Mouse (Mus musculus): ENCODE results near the gene Alkbh6. TPM values are rescaled to one million over a fixed set of nuclear protein-coding genes. Genes with fewer than 3 reads are reported as not detected.

Alkbh6 gene
- polyA plus RNA-seq, 1 experiment: 23.3 TPM

DNA sequence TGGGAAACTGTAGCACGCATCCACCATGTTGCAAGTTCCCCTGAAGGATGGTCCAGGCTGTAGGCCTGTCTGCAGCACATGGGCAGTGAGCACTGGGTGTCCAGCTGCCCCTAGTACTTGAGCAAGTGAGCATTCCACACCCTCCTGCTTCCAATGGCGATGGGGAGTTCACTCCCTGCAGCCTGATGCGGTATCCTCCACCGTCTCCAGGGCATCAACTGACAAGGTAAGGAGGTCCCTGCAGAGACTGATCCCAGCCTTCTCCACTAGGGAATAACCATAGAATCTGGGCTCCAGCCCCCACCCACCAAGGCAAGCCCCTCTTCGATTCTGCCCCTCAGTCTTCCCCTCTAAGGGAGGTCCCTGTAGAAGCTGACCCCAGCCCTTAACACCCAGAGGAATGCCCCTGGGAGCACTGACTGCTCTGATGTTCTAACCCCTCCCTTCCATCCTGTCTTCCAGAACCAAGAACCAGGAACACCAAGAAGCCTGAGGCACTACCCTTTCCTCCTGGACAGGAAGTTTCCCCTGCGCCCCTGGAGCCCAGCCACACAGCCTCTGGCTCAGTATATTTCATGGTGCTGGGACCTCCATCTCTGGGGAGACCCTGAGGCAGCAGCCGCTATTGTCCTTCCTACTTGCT, 19.3 kb upstream of the Alkbh6 start:
- WGBS: 81% methylated on average over 7 of the region's 7 CpGs
- Histone ChIP-seq H3K4me1 (ENCODE audit: control insufficient read depth, insufficient read depth, low read length) (no peaks in the 10 kb centered on the region), H3K27ac (ENCODE audit: control insufficient read depth, insufficient read depth, low read depth, low read length, poor library complexity) (no peak overlapping the region), H3K4me3 (replicated peaks; ENCODE audit: control insufficient read depth, low read depth, low read length) (no peak overlapping the region)
- no peak for TF ChIP-seq POLR2A (IDR thresholded peaks at IDR 0.05; ENCODE audit: borderline replicate concordance, control insufficient read depth, low read depth, low read length)
- TF ChIP-seq CTCF (IDR thresholded peaks at IDR 0.05; ENCODE audit: control insufficient read depth, insufficient read depth, low read length): no peak

DNA sequence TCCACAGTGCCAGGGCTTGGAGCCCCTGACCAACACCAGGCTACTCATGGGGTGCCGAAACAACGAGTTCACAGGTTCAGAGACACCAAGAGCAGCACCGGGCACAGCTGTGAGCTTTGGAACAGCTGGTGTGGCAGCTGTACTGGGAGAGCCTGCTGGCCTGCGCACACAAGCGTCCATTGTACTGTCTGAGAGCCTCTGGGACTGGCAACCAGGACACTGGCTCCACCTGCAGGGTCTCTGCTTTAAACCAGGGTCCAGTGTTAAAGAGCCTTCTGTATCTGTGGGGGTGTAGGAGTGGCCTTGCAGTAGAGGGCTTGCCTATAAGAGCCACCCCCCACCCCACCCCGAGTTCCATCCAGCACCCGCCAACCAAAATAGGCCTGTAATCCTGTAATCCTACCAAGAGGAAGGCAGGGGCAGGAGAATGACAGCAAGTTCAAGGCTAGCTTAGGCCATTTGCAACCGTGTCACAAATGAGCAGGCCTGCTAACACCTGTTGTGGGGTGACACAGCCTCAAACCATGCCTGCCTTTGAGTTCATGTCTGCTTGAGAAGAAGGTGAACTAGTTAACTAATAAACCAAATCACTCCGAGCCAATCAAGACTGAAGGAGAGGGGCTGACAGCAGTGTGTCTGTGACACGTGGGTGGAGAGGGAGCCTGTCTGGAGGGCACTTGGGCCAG, 18.7 kb upstream of the Alkbh6 start:
- no peak overlapping the region for H3K27ac ChIP-seq (ENCODE audit: control insufficient read depth, insufficient read depth, low read depth, low read length, poor library complexity)
- WGBS: 77% methylated on average over 10 of the region's 10 CpGs
- H3K4me3 ChIP-seq (replicated peaks; ENCODE audit: control insufficient read depth, low read depth, low read length): no peak overlapping the region
- H3K4me1 ChIP-seq (ENCODE audit: control insufficient read depth, insufficient read depth, low read length): no peaks in the 10 kb centered on the region
- no peak for TF ChIP-seq POLR2A (IDR thresholded peaks at IDR 0.05; ENCODE audit: borderline replicate concordance, control insufficient read depth, low read depth, low read length)
- TF ChIP-seq CTCF (IDR thresholded peaks at IDR 0.05; ENCODE audit: control insufficient read depth, insufficient read depth, low read length): no peak

DNA sequence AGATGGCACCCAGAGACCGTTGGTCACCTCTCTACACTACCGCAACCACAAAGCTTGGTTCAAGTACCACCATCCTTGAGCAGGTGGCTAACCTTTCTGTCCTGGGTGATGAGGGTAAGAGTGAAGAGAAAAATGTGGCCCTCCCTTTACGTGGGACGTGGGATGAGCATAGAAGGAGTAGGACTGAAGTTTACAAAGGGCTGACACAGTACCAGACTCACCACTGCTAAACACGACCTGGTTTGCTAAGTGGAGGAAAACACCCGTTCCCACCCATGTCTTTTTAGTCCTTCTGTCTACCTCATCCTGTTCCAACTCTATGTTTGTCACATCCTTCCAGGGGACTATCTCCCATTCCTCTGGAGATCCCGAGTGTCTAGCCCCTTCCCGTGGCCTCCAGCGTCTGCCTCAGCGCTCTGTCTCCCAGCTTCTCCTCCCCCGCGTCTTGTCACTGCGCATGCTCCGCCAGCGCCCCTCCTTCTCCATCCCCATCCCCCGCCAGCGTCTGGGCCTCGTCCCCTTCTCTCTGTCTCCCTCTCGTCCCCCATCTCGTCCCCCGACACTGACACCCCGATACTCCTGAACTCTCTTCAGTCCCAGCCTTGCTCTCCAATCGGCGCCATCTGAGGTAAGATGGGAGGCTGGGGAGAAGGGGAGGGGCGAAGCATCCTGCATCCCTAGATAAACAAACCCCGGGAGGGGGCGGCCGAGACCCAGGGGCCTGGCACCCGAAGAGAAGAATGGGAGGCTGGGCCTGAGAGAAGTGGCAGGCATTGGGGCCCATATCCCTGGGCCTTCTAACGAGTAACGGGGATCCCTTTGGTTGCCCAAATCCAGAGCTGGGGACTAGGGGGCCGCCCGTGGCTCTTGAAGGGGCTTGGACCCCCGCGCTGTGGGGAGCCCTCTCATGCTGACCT, 17.0 kb upstream of the Alkbh6 start, which contains the start of gene Clip3:
TSS of gene Clip3 (plus strand) at position 514 of the 917 bp plus-strand sequence.
- H3K4me3 ChIP-seq (replicated peaks; ENCODE audit: control insufficient read depth, low read depth, low read length): no peak within 1 kb of the TSS
- H3K4me1 ChIP-seq (ENCODE audit: control insufficient read depth, insufficient read depth, low read length): no peaks in the 10 kb centered on the region
- no peak within 1 kb of the TSS for H3K27ac ChIP-seq (ENCODE audit: control insufficient read depth, insufficient read depth, low read depth, low read length, poor library complexity)
- TF ChIP-seq CTCF (IDR thresholded peaks at IDR 0.05; ENCODE audit: control insufficient read depth, insufficient read depth, low read length) (no peak), POLR2A (IDR thresholded peaks at IDR 0.05; ENCODE audit: borderline replicate concordance, control insufficient read depth, low read depth, low read length) (no peak)
- 13% methylated on average over 35 of the region's 35 CpGs for WGBS

DNA sequence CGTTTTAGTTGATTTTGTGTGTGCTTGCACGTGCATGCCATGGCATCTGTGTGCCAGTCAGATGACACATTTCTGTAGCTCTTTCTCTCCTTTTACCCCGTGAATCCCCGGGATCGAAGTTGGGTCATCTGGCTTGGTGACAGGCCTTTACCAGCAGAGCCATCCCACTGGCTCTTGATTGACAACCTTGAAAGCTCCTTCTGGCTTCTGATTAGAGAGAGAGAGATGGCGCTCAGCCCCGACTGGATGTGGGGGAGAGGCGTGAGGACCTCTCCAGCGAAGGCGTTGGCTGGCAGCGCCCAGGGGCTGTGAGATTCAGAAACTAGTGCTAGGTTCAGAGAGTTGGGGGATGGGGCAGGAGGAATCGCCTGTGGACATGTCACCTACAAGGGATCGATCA, 14.7 kb upstream of the Alkbh6 start:
- 82% methylated on average over 13 of the region's 13 CpGs for WGBS
- Histone ChIP-seq H3K27ac (ENCODE audit: control insufficient read depth, insufficient read depth, low read depth, low read length, poor library complexity) (no peak overlapping the region), H3K4me3 (replicated peaks; ENCODE audit: control insufficient read depth, low read depth, low read length) (no peak overlapping the region), H3K4me1 (ENCODE audit: control insufficient read depth, insufficient read depth, low read length) (no peaks in the 10 kb centered on the region)
- no peak for TF ChIP-seq CTCF (IDR thresholded peaks at IDR 0.05; ENCODE audit: control insufficient read depth, insufficient read depth, low read length)

DNA sequence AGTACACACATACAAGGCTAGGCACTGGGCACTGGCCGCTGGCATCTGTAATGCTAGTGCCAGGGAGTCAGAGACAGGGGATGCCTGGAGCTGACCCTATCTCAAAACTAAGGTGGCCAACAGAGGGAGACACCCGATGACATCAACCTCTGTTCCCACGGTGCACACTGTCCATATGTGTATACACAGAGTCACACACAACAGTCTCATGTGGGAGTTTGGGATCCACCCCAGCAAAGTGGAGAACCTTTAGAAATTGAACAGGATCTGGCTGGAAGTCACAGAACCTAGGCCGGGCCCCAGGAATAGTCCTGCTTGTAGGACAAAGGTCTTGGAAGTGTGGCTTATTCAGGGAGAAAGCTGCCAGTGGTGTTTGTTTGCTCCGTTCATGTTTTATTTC, 14.2 kb upstream of the Alkbh6 start:
- 79% methylated on average over 5 of the region's 5 CpGs for WGBS
- Histone ChIP-seq H3K4me3 (replicated peaks; ENCODE audit: control insufficient read depth, low read depth, low read length) (no peak overlapping the region), H3K27ac (ENCODE audit: control insufficient read depth, insufficient read depth, low read depth, low read length, poor library complexity) (no peak overlapping the region), H3K4me1 (ENCODE audit: control insufficient read depth, insufficient read depth, low read length) (no peaks in the 10 kb centered on the region)
- TF ChIP-seq CTCF (IDR thresholded peaks at IDR 0.05; ENCODE audit: control insufficient read depth, insufficient read depth, low read length) (no peak), POLR2A (IDR thresholded peaks at IDR 0.05; ENCODE audit: borderline replicate concordance, control insufficient read depth, low read depth, low read length) (no peak)

DNA sequence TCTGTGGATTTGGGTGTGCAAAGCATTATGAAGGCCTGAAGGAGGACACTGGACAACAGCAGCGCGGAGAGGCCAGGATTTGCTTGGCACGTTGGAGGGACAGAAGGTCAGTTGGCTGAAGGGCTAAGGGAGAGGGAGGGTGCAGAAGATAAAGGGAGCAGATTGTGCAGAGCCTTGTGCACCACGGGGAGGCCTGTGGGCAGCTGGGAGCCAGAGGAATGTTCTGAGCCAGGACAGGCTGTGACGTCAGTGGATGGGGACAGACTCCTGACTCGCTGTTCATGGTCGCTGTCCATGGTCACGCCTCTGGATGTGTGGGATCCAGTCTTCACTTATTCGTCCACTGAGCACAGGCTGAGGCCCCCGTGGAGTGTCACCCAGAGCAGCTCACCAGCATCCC, 13.4 kb upstream of the Alkbh6 start:
- no peak overlapping the region for H3K4me3 ChIP-seq (replicated peaks; ENCODE audit: control insufficient read depth, low read depth, low read length)
- TF ChIP-seq POLR2A (IDR thresholded peaks at IDR 0.05; ENCODE audit: borderline replicate concordance, control insufficient read depth, low read depth, low read length) (no peak), CTCF (IDR thresholded peaks at IDR 0.05; ENCODE audit: control insufficient read depth, insufficient read depth, low read length) (no peak)
- 79% methylated on average over 10 of the region's 10 CpGs for WGBS
- no peak overlapping the region for H3K27ac ChIP-seq (ENCODE audit: control insufficient read depth, insufficient read depth, low read depth, low read length, poor library complexity)
- H3K4me1 ChIP-seq (ENCODE audit: control insufficient read depth, insufficient read depth, low read length): no peaks in the 10 kb centered on the region

DNA sequence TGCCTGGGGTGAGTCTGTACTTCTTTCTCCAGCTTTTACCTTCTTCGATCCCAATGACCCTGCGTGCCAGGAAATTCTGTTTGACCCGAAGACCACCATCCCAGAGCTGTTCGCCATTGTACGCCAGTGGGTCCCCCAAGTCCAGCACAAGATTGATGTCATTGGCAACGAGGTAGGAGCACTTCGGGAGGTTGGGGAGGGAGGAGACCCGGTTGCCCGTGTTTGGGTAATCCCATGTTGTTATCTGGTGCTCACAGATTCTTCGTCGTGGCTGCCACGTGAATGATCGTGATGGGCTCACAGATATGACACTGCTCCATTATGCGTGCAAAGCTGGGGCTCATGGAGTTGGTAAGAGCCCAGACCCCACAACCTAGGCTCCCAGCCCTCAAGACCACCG, 11.7 kb upstream of the Alkbh6 start:
- no peak overlapping the region for H3K27ac ChIP-seq (ENCODE audit: control insufficient read depth, insufficient read depth, low read depth, low read length, poor library complexity)
- WGBS: 80% methylated on average over 15 of the region's 15 CpGs
- no peak for TF ChIP-seq CTCF (IDR thresholded peaks at IDR 0.05; ENCODE audit: control insufficient read depth, insufficient read depth, low read length)
- TF ChIP-seq POLR2A (IDR thresholded peaks at IDR 0.05; ENCODE audit: borderline replicate concordance, control insufficient read depth, low read depth, low read length): no peak
- no peaks in the 10 kb centered on the region for H3K4me1 ChIP-seq (ENCODE audit: control insufficient read depth, insufficient read depth, low read length)
- no peak overlapping the region for H3K4me3 ChIP-seq (replicated peaks; ENCODE audit: control insufficient read depth, low read depth, low read length)

DNA sequence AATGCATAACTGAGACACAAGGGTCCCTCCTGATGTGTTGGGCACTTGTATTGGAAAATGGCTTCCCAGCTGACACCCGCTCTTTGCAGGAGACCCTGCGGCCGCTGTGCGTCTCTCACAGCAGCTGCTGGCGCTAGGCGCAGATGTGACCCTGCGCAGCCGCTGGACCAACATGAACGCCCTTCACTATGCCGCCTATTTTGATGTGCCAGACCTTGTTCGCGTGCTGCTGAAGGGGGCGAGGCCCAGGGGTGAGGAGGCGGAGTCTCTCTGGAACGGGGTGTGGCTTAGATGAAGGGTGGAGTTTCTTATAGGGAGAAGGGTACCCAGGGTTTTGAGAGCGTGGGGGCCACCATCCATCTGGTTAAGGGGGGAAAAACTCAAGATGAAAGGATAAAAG, 11.3 kb upstream of the Alkbh6 start:
- no peaks in the 10 kb centered on the region for H3K4me1 ChIP-seq (ENCODE audit: control insufficient read depth, insufficient read depth, low read length)
- TF ChIP-seq CTCF (IDR thresholded peaks at IDR 0.05; ENCODE audit: control insufficient read depth, insufficient read depth, low read length) (no peak), POLR2A (IDR thresholded peaks at IDR 0.05; ENCODE audit: borderline replicate concordance, control insufficient read depth, low read depth, low read length) (no peak)
- WGBS: 87% methylated on average over 16 of the region's 16 CpGs
- H3K27ac ChIP-seq (ENCODE audit: control insufficient read depth, insufficient read depth, low read depth, low read length, poor library complexity): no peak overlapping the region
- no peak overlapping the region for H3K4me3 ChIP-seq (replicated peaks; ENCODE audit: control insufficient read depth, low read depth, low read length)
